Mouse (Mus musculus) heart, postnatal 36 days (tissue): Measurements from ENCODE around the gene Ndufa6. TPM values are rescaled to one million over a fixed set of nuclear protein-coding genes. Genes with fewer than 3 reads are reported as not detected.
"Not testable (repeated sequence)": the region's sequence is repeated elsewhere in the genome, so short reads cannot be mapped to it uniquely, and the experiment has no call there.

Experiments used
- DNase-seq, 2 experiments: peaks; one replicate each; pipeline ENCODE4 v3.0.0; 2021 to 2022
- intact Hi-C: fragments of 180-260 bp; cut with DNase I; formaldehyde crosslinking; loops from one replicate; pipeline ENCODE4 v1.15.1; 2025
- total RNA-seq, 2 experiments: library from RNA; stranded (reverse); gene quantifications; 2 replicates each; pipeline ENCODE4 v1.2.3; 2021

The Ndufa6 gene
- total RNA-seq = 100 to 1,000 TPM; 702 to 740 TPM

GRCm38 (mm10) chr15:82354126-82354945, at the start of gene Ndufa6:
Gene Ndufa6 (minus strand): TSS chr15:82354322.
- DNase-seq = peak; percentile 95 to 97
- intact Hi-C loops = loop anchor here (1.0 to 2.0 kb wide), 2 partner anchors 22 to 63 kb away; no protein-coding TSS in a partner anchor

GRCm38 (mm10) chr15:82403606-82404005, 49.5 kb upstream of the Ndufa6 start:
- no peak for DNase-seq
- intact Hi-C loops = no loop called here

- intact Hi-C loops = no loop called here
These were observed 48.6 kb upstream of the Ndufa6 start for GRCm38 (mm10) chr15:82402741-82403140.

GRCm38 (mm10) chr15:82402106-82402505, 48.0 kb upstream of the Ndufa6 start:
- intact Hi-C loops = no loop called here
- DNase-seq = no peak

More at GRCm38 (mm10) chr15:82402741-82403140, 48.6 kb upstream of the Ndufa6 start:
- DNase-seq = no peak

GRCm38 (mm10) chr15:82401516-82401915, 47.4 kb upstream of the Ndufa6 start:
- no peak for DNase-seq
- intact Hi-C loops = no loop called here

GRCm38 (mm10) chr15:82395955-82396354, 41.8 kb upstream of the Ndufa6 start:
- intact Hi-C loops, DNase-seq: not testable (repeated sequence)

- intact Hi-C loops = not testable (repeated sequence)
These were observed 39.8 kb upstream of the Ndufa6 start, which contains the start of gene Cyp2d11 for GRCm38 (mm10) chr15:82393922-82394321. Gene Cyp2d11 (minus strand): TSS chr15:82394022.

GRCm38 (mm10) chr15:82389916-82390315, 35.8 kb upstream of the Ndufa6 start:
- intact Hi-C loops = not testable (repeated sequence)

More at GRCm38 (mm10) chr15:82393922-82394321, 39.8 kb upstream of the Ndufa6 start, which contains the start of gene Cyp2d11:
- not testable (repeated sequence) for DNase-seq

GRCm38 (mm10) chr15:82385729-82386128, 31.6 kb upstream of the Ndufa6 start:
- DNase-seq = no peak
- intact Hi-C loops = no loop called here

More at GRCm38 (mm10) chr15:82389916-82390315, 35.8 kb upstream of the Ndufa6 start:
- not testable (repeated sequence) for DNase-seq

GRCm38 (mm10) chr15:82382441-82382840, 28.3 kb upstream of the Ndufa6 start:
- DNase-seq = no peak
- intact Hi-C loops = no loop called here

- no peak for DNase-seq
- intact Hi-C loops = loop anchor here (2.0 kb wide), 1 partner anchor 36 kb away; no protein-coding TSS in a partner anchor
These were observed 26.6 kb upstream of the Ndufa6 start for GRCm38 (mm10) chr15:82380714-82381062.

- intact Hi-C loops = loop anchor here (2.0 kb wide), 1 partner anchor 37 kb away; no protein-coding TSS in a partner anchor
- DNase-seq = peak; percentile 65 to 74
These were observed 26.0 kb upstream of the Ndufa6 start, which contains the start of gene Cyp2d22 for GRCm38 (mm10) chr15:82379871-82380713. Gene Cyp2d22 (minus strand): TSS chr15:82380260.

GRCm38 (mm10) chr15:82379511-82379870, 25.4 kb upstream of the Ndufa6 start:
- intact Hi-C loops = no loop called here

GRCm38 (mm10) chr15:82378261-82379180, 24.4 kb upstream of the Ndufa6 start:
- intact Hi-C loops = no loop called here
- DNase-seq = peak in 1 of 2 experiments; percentile 39

More at GRCm38 (mm10) chr15:82379511-82379870, 25.4 kb upstream of the Ndufa6 start:
- no peak for DNase-seq

- intact Hi-C loops = loop anchor here (2.0 kb wide), 1 partner anchor 23 kb away; the partner anchor contains the start of gene Ndufa6
- DNase-seq = no peak
These were observed 23.6 kb upstream of the Ndufa6 start for GRCm38 (mm10) chr15:82377701-82378100.

- intact Hi-C loops = loop anchor here (2.0 kb wide), 1 partner anchor 22 kb away; the partner anchor contains the start of gene Ndufa6
These were observed 22.4 kb upstream of the Ndufa6 start for GRCm38 (mm10) chr15:82376393-82377138.

GRCm38 (mm10) chr15:82375855-82376254, 21.7 kb upstream of the Ndufa6 start:
- intact Hi-C loops = loop anchor here (2.0 kb wide), 1 partner anchor 21 kb away; the partner anchor contains the start of gene Ndufa6
- DNase-seq = no peak

More at GRCm38 (mm10) chr15:82376393-82377138, 22.4 kb upstream of the Ndufa6 start:
- peak; percentile 69 to 76 for DNase-seq

GRCm38 (mm10) chr15:82374437-82374836, 20.3 kb upstream of the Ndufa6 start:
- intact Hi-C loops = no loop called here
- no peak for DNase-seq

GRCm38 (mm10) chr15:82372991-82373390, 18.9 kb upstream of the Ndufa6 start:
- intact Hi-C loops = no loop called here

More at GRCm38 (mm10) chr15:82372991-82373390, 18.9 kb upstream of the Ndufa6 start:
- DNase-seq = no peak
